Mouse (Mus musculus) spleen, adult 10 weeks (tissue): Measurements from ENCODE around the gene Slc6a4. TPM values are rescaled to one million over a fixed set of nuclear protein-coding genes. Genes with fewer than 3 reads are reported as not detected.

ENCODE experiments used
- polyA plus RNA-seq: library from polyadenylated mRNA; stranded (reverse); fragments of 350-450 nt; fragmentation: Illumina TruSeq; extraction: RNeasy Lipid Tissue Mini Kit (QIAGEN cat#74804); gene quantifications from one replicate; pipeline ENCODE4 v1.2.3, GENCODE M21; 2015; ENCODE audit warnings: low replicate concordance; ENCODE audit not compliant: insufficient read depth

Slc6a4 gene
- polyA plus RNA-seq: 2.7 TPM

DNA sequence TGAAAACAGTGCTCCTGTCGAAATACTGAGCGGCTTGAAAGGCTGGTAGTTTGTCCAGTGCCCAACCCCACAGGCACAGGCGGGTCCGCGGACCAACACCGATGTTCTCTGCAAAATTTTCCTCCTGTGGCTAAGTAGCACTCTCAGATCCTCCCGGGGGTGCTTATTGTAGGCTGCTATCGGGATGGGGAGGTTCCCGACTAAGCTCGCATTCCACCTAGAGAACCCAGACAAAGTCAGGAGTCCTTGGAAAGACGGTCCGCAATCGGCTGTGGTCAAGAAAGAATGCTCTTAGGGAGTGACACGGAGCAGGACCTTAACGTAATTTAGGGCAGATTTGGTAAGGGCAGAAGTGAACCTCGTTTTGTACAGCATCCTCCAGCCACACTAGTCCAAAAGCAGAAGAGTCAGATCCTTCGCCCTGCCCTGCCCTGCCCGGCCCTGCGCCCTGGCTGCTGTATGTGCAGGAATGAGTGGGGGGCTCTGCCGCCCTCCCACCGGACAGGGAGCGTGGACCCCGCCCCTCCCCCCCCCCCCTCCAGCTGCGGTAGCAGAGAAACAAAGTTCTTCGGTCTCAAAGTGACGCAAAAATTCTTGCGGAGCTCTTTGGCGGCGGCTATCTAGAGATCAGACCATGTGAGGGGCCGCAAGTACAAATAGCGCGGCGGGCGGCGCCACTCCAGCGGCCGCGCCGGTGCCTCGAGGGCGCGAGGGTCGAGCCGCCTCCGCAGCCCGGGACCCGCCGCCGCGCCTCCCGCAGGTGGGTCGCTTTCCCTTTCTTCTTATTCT, at the start of gene Slc6a4:
Gene Slc6a4, plus strand, starts transcription at position 688 of the 789 bp plus-strand sequence.

DNA sequence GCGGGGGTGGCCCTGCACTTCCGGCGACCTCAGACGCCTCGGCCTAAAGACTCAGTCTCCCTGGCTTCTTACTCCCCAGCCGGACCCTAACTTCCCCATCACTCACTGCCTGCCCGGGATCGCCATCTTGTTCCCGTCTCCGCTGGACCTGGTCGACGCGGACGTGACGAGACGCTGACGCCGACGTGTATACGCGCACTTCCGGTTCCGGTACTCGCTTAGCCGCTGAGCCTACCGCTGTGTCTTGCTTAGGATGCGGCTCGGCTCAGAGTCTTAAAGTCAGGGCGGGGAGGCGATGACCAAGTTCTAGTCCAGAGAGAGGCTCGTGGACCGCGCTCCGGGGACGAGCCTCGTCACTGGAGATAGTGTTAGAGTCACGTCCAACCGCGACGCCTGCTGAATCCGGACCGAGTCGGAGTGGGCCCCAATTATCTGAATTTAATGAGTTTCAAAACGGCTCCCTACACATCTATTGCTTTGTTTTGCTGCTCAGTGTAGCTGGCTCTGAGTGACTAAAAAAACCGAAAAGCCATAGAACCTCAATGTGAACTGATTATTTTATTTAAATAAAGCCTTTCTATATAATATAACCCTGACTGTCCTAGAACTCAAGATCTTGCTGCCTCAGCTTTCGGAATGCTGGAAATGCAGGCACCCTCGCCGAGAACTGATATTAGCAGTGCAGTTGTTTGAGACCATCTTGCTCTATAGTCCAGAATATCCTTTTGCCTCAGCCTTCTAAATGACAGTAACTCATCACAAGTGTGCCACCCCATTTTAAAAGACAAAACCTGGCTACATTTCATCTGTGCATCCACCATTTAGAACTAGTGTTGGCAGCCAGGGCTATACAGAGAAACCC, 80.1 kb downstream of the Slc6a4 start, which contains the start of gene Nsrp1:
Gene Nsrp1, minus strand, starts transcription at position 163 of the 862 bp plus-strand sequence.

Other genes starting within 250 kb of the Slc6a4 start
- gene Gosr1, start 235.0 kb upstream of the Slc6a4 start, polyA plus RNA-seq: 43.6 TPM
- gene Cpd, start 151.6 kb upstream of the Slc6a4 start, polyA plus RNA-seq: 14.8 TPM
- not detected for gene Tmigd1, start 96.4 kb upstream of the Slc6a4 start, polyA plus RNA-seq
- 65.2 TPM for gene Blmh, start 73.8 kb upstream of the Slc6a4 start, polyA plus RNA-seq
- 34.9 TPM for gene Nsrp1, start 79.8 kb downstream of the Slc6a4 start, polyA plus RNA-seq
- gene Efcab5, start 190.4 kb downstream of the Slc6a4 start, polyA plus RNA-seq: 0.58 TPM
- 66.5 TPM for gene Ssh2, start 217.7 kb downstream of the Slc6a4 start, polyA plus RNA-seq